Mouse (Mus musculus) neural tube, embryonic 11.5 days (tissue): ENCODE data around the gene Ninl. TPM values are rescaled to one million over a fixed set of nuclear protein-coding genes. Genes with fewer than 3 reads are reported as not detected.

ENCODE experiments used
- ATAC-seq: fragments of 200-750 bp; cut with Nextera tagmentation; 2 replicates; pipeline ENCODE4 v1.8.0; 2017; ENCODE audit warnings: moderate number of reproducible peaks, mild to moderate bottlenecking, moderate TSS enrichment, moderate library complexity; ENCODE audit not compliant: insufficient read depth, low FRiP score, low TSS enrichment
- DNase-seq: peaks from one replicate; pipeline ENCODE4 v3.0.0-alpha.2; 2015; ENCODE audit warnings: low spot score
- H3K27ac ChIP-seq: fragments of 300-500 bp; sonication (generic); 2 replicates; pipeline ENCODE4 v1.5.1; 2014; ENCODE audit warnings: low read depth, mild to moderate bottlenecking, low read length
- H3K27me3 ChIP-seq: fragments of 300-500 bp; sonication (generic); 2 replicates; pipeline ENCODE4 v1.6.1; 2014; ENCODE audit warnings: mild to moderate bottlenecking, low read length, mixed read lengths; ENCODE audit not compliant: control insufficient read depth, insufficient read depth
- H3K36me3 ChIP-seq: fragments of 300-500 bp; sonication (generic); 2 replicates; pipeline ENCODE4 v1.6.1; 2014; ENCODE audit warnings: mild to moderate bottlenecking, low read length, moderate library complexity, mixed read lengths; ENCODE audit not compliant: control insufficient read depth, insufficient read depth
- H3K4me1 ChIP-seq: fragments of 300-500 bp; sonication (generic); 2 replicates; pipeline ENCODE4 v1.6.1; 2014; ENCODE audit warnings: low read length, mixed read lengths; ENCODE audit not compliant: control insufficient read depth, insufficient read depth
- H3K4me2 ChIP-seq: fragments of 300-500 bp; sonication (generic); 2 replicates; pipeline ENCODE4 v1.6.1; 2014; ENCODE audit warnings: low read depth, mild to moderate bottlenecking, moderate library complexity
- H3K4me3 ChIP-seq: fragments of 300-500 bp; sonication (generic); 2 replicates; pipeline ENCODE4 v1.5.1; 2014; ENCODE audit warnings: low read depth, low read length
- H3K9ac ChIP-seq: fragments of 300-500 bp; sonication (generic); 2 replicates; pipeline ENCODE4 v1.6.1; 2014; ENCODE audit warnings: mild to moderate bottlenecking, low read length
- H3K9me3 ChIP-seq: fragments of 300-500 bp; sonication (generic); 2 replicates; pipeline ENCODE4 v1.6.1; 2016; ENCODE audit warnings: low read length; ENCODE audit not compliant: control insufficient read depth
- WGBS: fragments of 180-500 bp; shearing (Covaris S2); extraction: QIAGEN DNeasy Blood & Tissue Kit; methylation state at CpG from one replicate; pipeline ENCODE4 v1.1.7; 2014; 5-methylcytosine and 5-hydroxymethylcytosine counted together
- polyA plus RNA-seq: library from polyadenylated mRNA; unstranded; fragments of >200 nt; fragmentation: Nextera tagmentation; extraction: Ambion mirVana; gene quantifications from 2 replicates; pipeline ENCODE4 v1.2.1, GENCODE M21; 2014

The Ninl gene
- polyA plus RNA-seq, 1 experiment from 2014 or later = 12.2 TPM

GRCm38 (mm10) chr2:151004390-151004789 lies 34.8 kb downstream of the Ninl start:
- H3K4me3 ChIP-seq = no peak overlapping the region
- no peak overlapping the region for H3K9ac ChIP-seq
- no peaks in the 10 kb centered on the region for H3K36me3 ChIP-seq
- no peaks in the 10 kb centered on the region for H3K9me3 ChIP-seq
- WGBS = 90% methylated on average over 10 of the region's 10 CpGs
- no peak overlapping the region for H3K27ac ChIP-seq
- no peaks in the 10 kb centered on the region for H3K27me3 ChIP-seq
- H3K4me1 ChIP-seq = peaks cover 3% of the 10 kb centered on the region; the same call in 1 of the 2 replicates
- H3K4me2 ChIP-seq = no peak overlapping the region
- ATAC-seq = no peak
- no peak for DNase-seq

GRCm38 (mm10) chr2:151003796-151004195 lies 35.4 kb downstream of the Ninl start:
- Histone ChIP-seq H3K4me3 (no peak overlapping the region), H3K9ac (no peak overlapping the region), H3K36me3 (no peaks in the 10 kb centered on the region), H3K27me3 (no peaks in the 10 kb centered on the region), H3K9me3 (no peaks in the 10 kb centered on the region), H3K4me1 (peaks cover 8% of the 10 kb centered on the region), H3K4me2 (no peak overlapping the region), H3K27ac (no peak overlapping the region)
- 78% methylated on average over 6 of the region's 6 CpGs for WGBS
- DNase-seq (no peak), ATAC-seq (no peak)

GRCm38 (mm10) chr2:151001619-151002175 lies 37.5 kb downstream of the Ninl start:
- Histone ChIP-seq H3K9ac (no peak overlapping the region), H3K27me3 (no peaks in the 10 kb centered on the region), H3K27ac (no peak overlapping the region), H3K4me3 (no peak overlapping the region), H3K9me3 (no peaks in the 10 kb centered on the region), H3K36me3 (no peaks in the 10 kb centered on the region), H3K4me2 (no peak overlapping the region), H3K4me1 (peaks cover 21% of the 10 kb centered on the region)
- DNase-seq (no peak), ATAC-seq (no peak)
- 90% methylated on average over 5 of the region's 5 CpGs for WGBS

GRCm38 (mm10) chr2:151000402-151001178 lies 38.6 kb downstream of the Ninl start:
- no peak overlapping the region for H3K4me3 ChIP-seq
- H3K9ac ChIP-seq = no peak overlapping the region
- peak; percentile 67 for ATAC-seq
- DNase-seq = peak; percentile 53
- 50% methylated on average over 7 of the region's 7 CpGs for WGBS
- H3K27me3 ChIP-seq = no peaks in the 10 kb centered on the region
- H3K36me3 ChIP-seq = no peaks in the 10 kb centered on the region
- H3K4me2 ChIP-seq = no peak overlapping the region
- peaks cover 21% of the 10 kb centered on the region for H3K4me1 ChIP-seq
- H3K27ac ChIP-seq = no peak overlapping the region
- no peaks in the 10 kb centered on the region for H3K9me3 ChIP-seq

- Histone ChIP-seq H3K4me3 (no peak overlapping the region), H3K9ac (0 out of 2 replicates have a peak overlapping the region, but pooled peaks have one; percentile 10), H3K4me1 (peaks cover 21% of the 10 kb centered on the region), H3K36me3 (no peaks in the 10 kb centered on the region), H3K9me3 (no peaks in the 10 kb centered on the region), H3K4me2 (no peak overlapping the region), H3K27me3 (no peaks in the 10 kb centered on the region), H3K27ac (no peak overlapping the region)
- DNase-seq = peak; percentile 14
- 25% methylated on average over 3 of the region's 3 CpGs for WGBS
- ATAC-seq = no peak
Observed at GRCm38 (mm10) chr2:150999021-150999420, 40.2 kb downstream of the Ninl start.

- Histone ChIP-seq H3K4me3 (no peak overlapping the region), H3K9me3 (no peaks in the 10 kb centered on the region), H3K36me3 (no peaks in the 10 kb centered on the region), H3K4me2 (no peak overlapping the region), H3K9ac (peak overlapping the region; percentile 18; the same call in 1 of the 2 replicates), H3K27ac (0 out of 2 replicates have a peak overlapping the region, but pooled peaks have one; percentile 20), H3K27me3 (no peaks in the 10 kb centered on the region), H3K4me1 (peaks cover 21% of the 10 kb centered on the region)
- 27% methylated on average over 5 of the region's 5 CpGs for WGBS
- ATAC-seq = no peak
- no peak for DNase-seq
Observed at GRCm38 (mm10) chr2:150997618-150998017, 41.6 kb downstream of the Ninl start.

- WGBS = 68% methylated on average over 4 of the region's 4 CpGs
- no peak overlapping the region for H3K4me2 ChIP-seq
- no peak overlapping the region for H3K4me3 ChIP-seq
- H3K4me1 ChIP-seq = peaks cover 21% of the 10 kb centered on the region
- H3K27ac ChIP-seq = no peak overlapping the region
- ATAC-seq (no peak), DNase-seq (no peak)
- no peak overlapping the region for H3K9ac ChIP-seq
- H3K27me3 ChIP-seq = no peaks in the 10 kb centered on the region
- H3K9me3 ChIP-seq = no peaks in the 10 kb centered on the region
- H3K36me3 ChIP-seq = no peaks in the 10 kb centered on the region
Observed at GRCm38 (mm10) chr2:150995324-150995723, 43.9 kb downstream of the Ninl start.

GRCm38 (mm10) chr2:150991050-150991449 lies 48.1 kb downstream of the Ninl start:
- DNase-seq (no peak), ATAC-seq (no peak)
- H3K4me2 ChIP-seq = no peak overlapping the region
- 82% methylated on average over 4 of the region's 4 CpGs for WGBS
- H3K4me3 ChIP-seq = no peak overlapping the region
- no peak overlapping the region for H3K9ac ChIP-seq
- no peak overlapping the region for H3K27ac ChIP-seq
- no peaks in the 10 kb centered on the region for H3K9me3 ChIP-seq
- no peaks in the 10 kb centered on the region for H3K36me3 ChIP-seq
- no peaks in the 10 kb centered on the region for H3K4me1 ChIP-seq
- H3K27me3 ChIP-seq = no peaks in the 10 kb centered on the region

GRCm38 (mm10) chr2:150990506-150990905 lies 48.7 kb downstream of the Ninl start:
- WGBS = 94% methylated on average over 2 of the region's 2 CpGs
- H3K36me3 ChIP-seq = no peaks in the 10 kb centered on the region
- no peaks in the 10 kb centered on the region for H3K9me3 ChIP-seq
- H3K4me1 ChIP-seq = no peaks in the 10 kb centered on the region
- no peak overlapping the region for H3K4me2 ChIP-seq
- H3K27ac ChIP-seq = no peak overlapping the region
- no peak overlapping the region for H3K9ac ChIP-seq
- no peaks in the 10 kb centered on the region for H3K27me3 ChIP-seq
- H3K4me3 ChIP-seq = no peak overlapping the region
- DNase-seq = no peak
- ATAC-seq = no peak
